Mouse (Mus musculus) left cerebral cortex, adult 18-20 months (tissue): ENCODE measurements around the gene Apol11b. TPM values are rescaled to one million over a fixed set of nuclear protein-coding genes. Genes with fewer than 3 reads are reported as not detected.

ENCODE experiments used
- total RNA-seq, 2 experiments: library from RNA; stranded (reverse); gene quantifications; 2 replicates each; pipeline ENCODE4 v1.2.3; 2021

Gene Apol11b
- total RNA-seq, 2 experiments from 2014 or later = 0.26 TPM; not detected in 1

Other genes starting within 250 kb of the Apol11b start
- gene Apol7a, start 244.2 kb downstream of the Apol11b start, total RNA-seq = under 1 TPM; 0.23 to 0.30 TPM
- gene Apol9a, start 232.2 kb downstream of the Apol11b start, total RNA-seq = not detected
- under 1 TPM; 0.30 to 0.40 TPM for gene Apol7b, start 195.8 kb downstream of the Apol11b start, total RNA-seq
- not detected for gene Apol10a, start 166.2 kb downstream of the Apol11b start, total RNA-seq
- gene Apol11a, start 135.0 kb downstream of the Apol11b start, total RNA-seq = not detected
- not detected for gene Apol7c, start 110.0 kb downstream of the Apol11b start, total RNA-seq
- gene 1700025B11Rik, start 81.4 kb downstream of the Apol11b start, total RNA-seq = not detected
- gene Apol10b, start 47.2 kb downstream of the Apol11b start, total RNA-seq = under 1 TPM; 0.19 to 0.26 TPM
- not detected for gene Gm36245, start 44.0 kb downstream of the Apol11b start, total RNA-seq
- gene Apol7e, start 55.6 kb upstream of the Apol11b start, total RNA-seq = not detected
- not detected for gene Apol9b, start 85.8 kb upstream of the Apol11b start, total RNA-seq
- 1 to 10 TPM; 7.9 to 9.2 TPM for gene Apol8, start 113.7 kb upstream of the Apol11b start, total RNA-seq
- 10 to 100 TPM; 74.4 to 78.9 TPM for gene Myh9, start 198.9 kb upstream of the Apol11b start, total RNA-seq